Mouse (Mus musculus): ENCODE measurements around the gene Tlx1.

DNA sequence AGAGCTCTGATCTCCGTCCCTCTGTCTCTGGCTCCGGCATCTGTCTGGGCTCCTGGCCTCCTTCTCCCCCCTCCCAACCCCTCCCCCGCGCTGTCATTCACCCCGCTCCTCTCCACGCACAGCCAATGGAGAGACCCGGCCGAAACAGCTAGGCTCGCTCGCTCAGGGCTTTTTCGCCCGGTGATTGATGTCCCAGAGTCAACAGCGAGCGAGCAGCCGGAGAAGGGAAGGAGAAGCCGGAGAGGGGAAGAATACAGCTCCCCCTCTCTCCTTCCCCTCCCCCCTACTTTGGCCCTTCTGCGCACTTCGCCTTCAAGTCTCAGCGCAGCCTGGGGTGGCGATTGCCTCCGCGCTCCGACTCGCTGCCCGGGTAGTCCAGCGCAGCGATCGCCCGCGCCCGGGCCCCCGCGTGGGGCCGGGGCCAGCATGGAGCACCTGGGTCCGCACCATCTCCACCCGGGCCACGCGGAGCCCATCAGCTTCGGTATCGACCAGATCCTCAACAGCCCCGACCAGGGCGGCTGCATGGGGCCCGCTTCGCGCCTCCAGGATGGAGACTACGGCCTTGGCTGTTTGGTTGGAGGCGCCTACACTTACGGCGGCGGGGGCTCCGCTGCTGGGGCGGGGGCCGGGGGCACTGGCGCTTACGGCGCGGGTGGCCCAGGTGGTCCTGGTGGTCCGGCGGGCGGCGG lies at the start of gene Tlx1:
- TF ChIP-seq CTCF (IDR thresholded peaks at IDR 0.05; ENCODE audit: low read depth) = no peak
- TF ChIP-seq EP300 (optimal IDR thresholded peaks at IDR 0.05) = no peak
